Mouse (Mus musculus) Patski (cell line): Measurements from ENCODE around the gene Mllt6. TPM values are rescaled to one million over a fixed set of nuclear protein-coding genes. Genes with fewer than 3 reads are reported as not detected.
A peak's percentile ranks its signal among the peaks of the same experiment; 100 is the strongest.

ENCODE experiments used
- ATAC-seq: fragments of 100-300 bp; one replicate; pipeline ENCODE4 v1.8.0; 2021
- CTCF ChIA-PET: fragments of 350-600 bp; sonication (Branson Sonifier 250); formaldehyde crosslinking; loops from one replicate; lab custom pipeline; 2022; ENCODE audit warnings: inconsistent platforms; lab: Charles Lee
- POLR2A ChIA-PET: fragments of 350-600 bp; sonication (Branson Sonifier 250); formaldehyde crosslinking; loops from one replicate; lab custom pipeline; 2022; ENCODE audit warnings: antibody characterized with exemption, inconsistent platforms; lab: Charles Lee
- DNase-seq: peaks from one replicate; pipeline ENCODE4 v3.0.0-alpha.2; 2011; ENCODE audit warnings: low read depth, low spot score
- H3K27me3 ChIP-seq: fragments of 371-371 bp; one replicate; pipeline ENCODE4 v1.5.1; 2021
- CTCF ChIP-seq: fragments of 100-300 bp; IDR thresholded peaks from one replicate; pipeline ENCODE4 v1.5.1; 2021
- in situ Hi-C: fragments of 300-500 bp; cut with MboI; formaldehyde crosslinking; loops from 3 replicates; pipeline ENCODE4 v1.11.1; 2018; ENCODE audit warnings: low pct_unique_long_range_greater_than_20kb, mixed read lengths
- polyA plus RNA-seq: library from polyadenylated mRNA; unstranded; gene quantifications from one replicate; pipeline ENCODE4 v1.2.3, GENCODE M21; 2021

The Mllt6 gene
- polyA plus RNA-seq, 1 experiment from 2014 or later = 28.1 TPM

GRCm38 (mm10) chr11:97676050-97676754 is 13.0 kb downstream of the Mllt6 start:
- H3K27me3 ChIP-seq = no peaks in the 10 kb centered on the region
- ChIA-PET POLR2A (interaction anchor here (0.6 kb wide), 4 partner anchors 11 to 773 kb away, joined by 3 to 6 read pairs (median 3); no protein-coding TSS in a partner anchor), CTCF (interaction anchor here (1.0 kb wide), 1 partner anchor 10 kb away, joined by 3 read pairs; no protein-coding TSS in a partner anchor)
- DNase-seq (no peak), ATAC-seq (no peak)
- in situ Hi-C loops = no loop called here
- TF ChIP-seq CTCF = no peak

- DNase-seq = no peak
- TF ChIP-seq CTCF = no peak
- CTCF ChIA-PET = no interaction called here
- ATAC-seq = no peak
- in situ Hi-C loops = no loop called here
- no peaks in the 10 kb centered on the region for H3K27me3 ChIP-seq
- POLR2A ChIA-PET = interaction anchor here (0.6 kb wide), 1 partner anchor 9 kb away, joined by 3 read pairs; no protein-coding TSS in a partner anchor
These were observed 14.2 kb downstream of the Mllt6 start for GRCm38 (mm10) chr11:97677381-97677780.

GRCm38 (mm10) chr11:97677842-97678241 is 14.6 kb downstream of the Mllt6 start:
- TF ChIP-seq CTCF = no peak
- in situ Hi-C loops = no loop called here
- H3K27me3 ChIP-seq = no peaks in the 10 kb centered on the region
- ATAC-seq (no peak), DNase-seq (no peak)
- CTCF ChIA-PET = interaction anchor here (1.1 kb wide), 1 partner anchor 33 kb away, joined by 4 read pairs; no protein-coding TSS in a partner anchor
- POLR2A ChIA-PET = interaction anchor here (0.6 kb wide), 1 partner anchor 9 kb away, joined by 3 read pairs; no protein-coding TSS in a partner anchor

GRCm38 (mm10) chr11:97678301-97678700 is 15.1 kb downstream of the Mllt6 start:
- DNase-seq = no peak
- no peak for ATAC-seq
- no peaks in the 10 kb centered on the region for H3K27me3 ChIP-seq
- ChIA-PET CTCF (interaction anchor here (1.1 kb wide), 1 partner anchor 33 kb away, joined by 4 read pairs; no protein-coding TSS in a partner anchor), POLR2A (interaction anchor here (1.3 kb wide), 1 partner anchor 21 kb away, joined by 3 read pairs; no protein-coding TSS in a partner anchor)
- in situ Hi-C loops = no loop called here
- no peak for TF ChIP-seq CTCF

- H3K27me3 ChIP-seq = no peaks in the 10 kb centered on the region
- DNase-seq = no peak
- CTCF ChIA-PET = no interaction called here
- ATAC-seq = no peak
- no peak for TF ChIP-seq CTCF
- in situ Hi-C loops = no loop called here
- POLR2A ChIA-PET = no interaction called here
These were observed 17.2 kb downstream of the Mllt6 start for GRCm38 (mm10) chr11:97680430-97680829.

- POLR2A ChIA-PET = no interaction called here
- DNase-seq (no peak), ATAC-seq (no peak)
- in situ Hi-C loops = no loop called here
- TF ChIP-seq CTCF = no peak
- CTCF ChIA-PET = interaction anchor here (1.2 kb wide), 1 partner anchor 16 kb away, joined by 4 read pairs; no protein-coding TSS in a partner anchor
- no peaks in the 10 kb centered on the region for H3K27me3 ChIP-seq
These were observed 19.4 kb downstream of the Mllt6 start for GRCm38 (mm10) chr11:97682504-97683055.

- ATAC-seq = no peak
- ChIA-PET CTCF (interaction anchor here (0.9 kb wide), 1 partner anchor 9 kb away, joined by 3 read pairs; no protein-coding TSS in a partner anchor), POLR2A (interaction anchor here (1.2 to 1.3 kb wide), 2 partner anchors 23 to 26 kb away, joined by 3 to 4 read pairs; no protein-coding TSS in a partner anchor)
- no peak for TF ChIP-seq CTCF
- in situ Hi-C loops = no loop called here
- DNase-seq = no peak
- no peaks in the 10 kb centered on the region for H3K27me3 ChIP-seq
These were observed 21.0 kb downstream of the Mllt6 start for GRCm38 (mm10) chr11:97684063-97684680.

GRCm38 (mm10) chr11:97684766-97685165 is 21.6 kb downstream of the Mllt6 start:
- in situ Hi-C loops = no loop called here
- no peak for TF ChIP-seq CTCF
- no peaks in the 10 kb centered on the region for H3K27me3 ChIP-seq
- CTCF ChIA-PET = no interaction called here
- POLR2A ChIA-PET = interaction anchor here (1.2 to 1.3 kb wide), 2 partner anchors 24 to 26 kb away, joined by 3 to 4 read pairs; no protein-coding TSS in a partner anchor
- no peak for DNase-seq
- ATAC-seq = no peak

- DNase-seq = no peak
- TF ChIP-seq CTCF = no peak
- POLR2A ChIA-PET = interaction anchor here (0.9 to 1.5 kb wide), 4 partner anchors 12 to 26 kb away, joined by 4 read pairs; no protein-coding TSS in a partner anchor
- in situ Hi-C loops = no loop called here
- CTCF ChIA-PET = interaction anchor here (1.1 to 1.4 kb wide), 2 partner anchors 13 to 34 kb away, joined by 3 to 7 read pairs; no protein-coding TSS in a partner anchor
- no peaks in the 10 kb centered on the region for H3K27me3 ChIP-seq
- peak; percentile 70 for ATAC-seq
These were observed 22.6 kb downstream of the Mllt6 start, which contains the start of gene Cisd3 for GRCm38 (mm10) chr11:97685613-97686321. Gene Cisd3 (plus strand): TSS chr11:97685826.
